Mouse (Mus musculus) cortical plate, adult 2 months (tissue): ENCODE measurements at regions not wholly inside any gene's neighbourhood (a gene's known extent, or its start where the extent isn't known, plus 50 kb on each side); places are given as distances from the start of the nearest gene placed in this dataset.
A peak's percentile ranks its signal among the peaks of the same experiment; 100 is the strongest.

ENCODE experiments used
- CTCF ChIP-seq: fragments of 200-500 bp; IDR thresholded peaks from 2 replicates; pipeline ENCODE4 v1.5.1; 2011; ENCODE audit warnings: mild to moderate bottlenecking, control low read depth, low read length; ENCODE audit not compliant: insufficient read depth; ENCODE audit errors: extremely low read depth
- POLR2A ChIP-seq: fragments of 200-500 bp; IDR thresholded peaks from 2 replicates; pipeline ENCODE4 v1.6.1; 2011; ENCODE audit warnings: mild to moderate bottlenecking, low read length, control low read depth; ENCODE audit not compliant: insufficient read depth; ENCODE audit errors: extremely low read depth

GRCm38 (mm10) chr2:148123780-148124179 is 77.0 kb upstream of the Foxa2 start:
- peak; percentile 55 for TF ChIP-seq CTCF
- TF ChIP-seq POLR2A = no peak
